Mouse (Mus musculus) stomach, postnatal 0 days (tissue): ENCODE results near the gene Tmem121.

ENCODE experiments used
- CTCF ChIP-seq: IDR thresholded peaks from 2 replicates; pipeline ENCODE4 v1.5.1; 2016; ENCODE audit warnings: antibody characterized with exemption, low read depth, mild to moderate bottlenecking, moderate library complexity
- EP300 ChIP-seq: optimal IDR thresholded peaks from 2 replicates; pipeline ENCODE3; 2016; ENCODE audit warnings: antibody characterized with exemption

- TF ChIP-seq EP300: no peak
- TF ChIP-seq CTCF: peak; percentile 65
Measured at GRCm38 (mm10) chr12:113148381-113149035, 37.2 kb upstream of the Tmem121 start.
